Mouse (Mus musculus): ENCODE data around the gene Zfp266. TPM values are rescaled to one million over a fixed set of nuclear protein-coding genes. Genes with fewer than 3 reads are reported as not detected.

Gene Zfp266
- polyA plus RNA-seq, 1 experiment from 2014 or later, result 96.4 TPM

- no peaks in the 10 kb centered on the region for H3K36me3 ChIP-seq (ENCODE audit: control insufficient read depth, insufficient read depth, low read length)
- H3K27me3 ChIP-seq (ENCODE audit: control insufficient read depth, insufficient read depth, low read length), result no peaks in the 10 kb centered on the region
- no peaks in the 10 kb centered on the region for H3K9me3 ChIP-seq (ENCODE audit: control insufficient read depth, low read length)
- H3K9ac ChIP-seq (ENCODE audit: low read depth, low read length), result no peak overlapping the region
- no peaks in the 10 kb centered on the region for H3K4me1 ChIP-seq (ENCODE audit: control insufficient read depth, insufficient read depth, low read length)
- no peak overlapping the region for H3K4me3 ChIP-seq (ENCODE audit: low read length)
- H3K4me2 ChIP-seq (replicated peaks; ENCODE audit: low read depth, low read length), result no peak overlapping the region
- 75% methylated on average over 2 of the region's 2 CpGs for WGBS
- no peak for ATAC-seq (ENCODE audit: low FRiP score, low TSS enrichment)
- no peak overlapping the region for H3K27ac ChIP-seq (ENCODE audit: low read depth, low read length)
Observed at GRCm38 (mm10) chr9:20536598-20536997, 15.4 kb upstream of the Zfp266 start.

GRCm38 (mm10) chr9:20534326-20534926 lies 13.2 kb upstream of the Zfp266 start:
- Histone ChIP-seq H3K27me3 (ENCODE audit: control insufficient read depth, insufficient read depth, low read length) (no peaks in the 10 kb centered on the region), H3K9me3 (ENCODE audit: control insufficient read depth, low read length) (no peaks in the 10 kb centered on the region), H3K36me3 (ENCODE audit: control insufficient read depth, insufficient read depth, low read length) (no peaks in the 10 kb centered on the region), H3K4me2 (replicated peaks; ENCODE audit: low read depth, low read length) (no peak overlapping the region), H3K27ac (ENCODE audit: low read depth, low read length) (no peak overlapping the region), H3K4me1 (ENCODE audit: control insufficient read depth, insufficient read depth, low read length) (no peaks in the 10 kb centered on the region), H3K9ac (ENCODE audit: low read depth, low read length) (no peak overlapping the region), H3K4me3 (ENCODE audit: low read length) (no peak overlapping the region)
- no peak for ATAC-seq (ENCODE audit: low FRiP score, low TSS enrichment)
- 81% methylated on average over 8 of the region's 8 CpGs for WGBS

DNA sequence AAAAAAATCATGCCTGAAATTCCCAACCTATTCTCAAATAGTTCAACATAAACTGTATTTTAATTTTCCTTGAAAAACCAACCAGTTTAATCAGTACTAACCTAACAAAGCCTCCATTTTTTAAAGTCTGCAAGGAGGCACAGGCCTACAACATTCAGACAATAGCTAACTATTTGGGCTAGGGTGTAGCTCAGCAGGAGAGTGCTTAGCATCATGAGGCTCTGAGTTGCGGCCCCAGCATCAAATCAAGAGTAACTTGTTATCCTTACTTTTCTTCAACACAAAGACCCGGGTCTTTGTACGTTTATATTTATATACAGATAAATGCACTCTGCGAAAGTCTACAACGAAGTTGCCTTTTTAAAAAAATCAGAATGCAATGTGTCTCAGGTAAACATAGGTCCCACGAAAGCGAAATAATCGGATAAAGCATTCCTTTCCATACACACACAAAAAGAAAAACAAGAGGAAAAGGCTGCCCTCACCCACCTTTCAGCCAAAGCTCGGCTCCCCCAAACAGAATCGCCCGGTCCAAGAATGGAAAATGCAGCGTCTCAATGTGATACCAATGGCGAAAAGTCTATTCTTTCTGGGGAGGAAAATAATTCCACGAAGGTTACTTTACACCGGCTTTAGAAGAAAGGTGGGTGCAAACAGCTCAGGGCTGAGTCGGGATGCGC lies 546 bp downstream of the Zfp266 start:
- ATAC-seq (ENCODE audit: low FRiP score, low TSS enrichment), result no peak
- H3K4me3 ChIP-seq (ENCODE audit: low read length), result peak overlapping the region; percentile 72
- peaks cover 25% of the 10 kb centered on the region for H3K36me3 ChIP-seq (ENCODE audit: control insufficient read depth, insufficient read depth, low read length)
- peaks cover 12% of the 10 kb centered on the region; the same call in 1 of the 2 replicates for H3K4me1 ChIP-seq (ENCODE audit: control insufficient read depth, insufficient read depth, low read length)
- H3K9ac ChIP-seq (ENCODE audit: low read depth, low read length), result peak overlapping the region; percentile 86
- peak overlapping the region; percentile 98 for H3K27ac ChIP-seq (ENCODE audit: low read depth, low read length)
- peak overlapping the region; percentile 75 for H3K4me2 ChIP-seq (replicated peaks; ENCODE audit: low read depth, low read length)
- WGBS, result under 1% methylated on average over 17 of the region's 17 CpGs
- H3K27me3 ChIP-seq (ENCODE audit: control insufficient read depth, insufficient read depth, low read length), result no peaks in the 10 kb centered on the region
- no peaks in the 10 kb centered on the region for H3K9me3 ChIP-seq (ENCODE audit: control insufficient read depth, low read length)

- ATAC-seq (ENCODE audit: low FRiP score, low TSS enrichment), result no peak
- H3K4me1 ChIP-seq (ENCODE audit: control insufficient read depth, insufficient read depth, low read length), result peaks cover 12% of the 10 kb centered on the region; the same call in 1 of the 2 replicates
- peak overlapping the region; percentile 72 for H3K4me3 ChIP-seq (ENCODE audit: low read length)
- 21% methylated on average over 4 of the region's 4 CpGs for WGBS
- H3K9me3 ChIP-seq (ENCODE audit: control insufficient read depth, low read length), result no peaks in the 10 kb centered on the region
- H3K27me3 ChIP-seq (ENCODE audit: control insufficient read depth, insufficient read depth, low read length), result no peaks in the 10 kb centered on the region
- peak overlapping the region; percentile 59 for H3K4me2 ChIP-seq (replicated peaks; ENCODE audit: low read depth, low read length)
- H3K27ac ChIP-seq (ENCODE audit: low read depth, low read length), result no peak overlapping the region
- peaks cover 32% of the 10 kb centered on the region for H3K36me3 ChIP-seq (ENCODE audit: control insufficient read depth, insufficient read depth, low read length)
- H3K9ac ChIP-seq (ENCODE audit: low read depth, low read length), result peak overlapping the region; percentile 37; the same call in 1 of the 2 replicates
Observed at GRCm38 (mm10) chr9:20519949-20520348, 1.3 kb downstream of the Zfp266 start.

GRCm38 (mm10) chr9:20518708-20519107 lies 2.5 kb downstream of the Zfp266 start:
- no peaks in the 10 kb centered on the region for H3K9me3 ChIP-seq (ENCODE audit: control insufficient read depth, low read length)
- WGBS, result 79% methylated on average over 4 of the region's 4 CpGs
- H3K4me2 ChIP-seq (replicated peaks; ENCODE audit: low read depth, low read length), result no peak overlapping the region
- no peaks in the 10 kb centered on the region for H3K27me3 ChIP-seq (ENCODE audit: control insufficient read depth, insufficient read depth, low read length)
- peaks cover 12% of the 10 kb centered on the region; the same call in 1 of the 2 replicates for H3K4me1 ChIP-seq (ENCODE audit: control insufficient read depth, insufficient read depth, low read length)
- no peak for ATAC-seq (ENCODE audit: low FRiP score, low TSS enrichment)
- no peak overlapping the region for H3K27ac ChIP-seq (ENCODE audit: low read depth, low read length)
- no peak overlapping the region for H3K4me3 ChIP-seq (ENCODE audit: low read length)
- no peak overlapping the region for H3K9ac ChIP-seq (ENCODE audit: low read depth, low read length)
- peaks cover 44% of the 10 kb centered on the region for H3K36me3 ChIP-seq (ENCODE audit: control insufficient read depth, insufficient read depth, low read length)

- WGBS, result 93% methylated on average over 1 of the region's 1 CpGs
- no peak overlapping the region for H3K4me3 ChIP-seq (ENCODE audit: low read length)
- no peaks in the 10 kb centered on the region for H3K27me3 ChIP-seq (ENCODE audit: control insufficient read depth, insufficient read depth, low read length)
- H3K36me3 ChIP-seq (ENCODE audit: control insufficient read depth, insufficient read depth, low read length), result peaks cover 53% of the 10 kb centered on the region
- no peak overlapping the region for H3K9ac ChIP-seq (ENCODE audit: low read depth, low read length)
- peaks cover 14% of the 10 kb centered on the region; the same call in 1 of the 2 replicates for H3K4me1 ChIP-seq (ENCODE audit: control insufficient read depth, insufficient read depth, low read length)
- no peaks in the 10 kb centered on the region for H3K9me3 ChIP-seq (ENCODE audit: control insufficient read depth, low read length)
- no peak overlapping the region for H3K27ac ChIP-seq (ENCODE audit: low read depth, low read length)
- H3K4me2 ChIP-seq (replicated peaks; ENCODE audit: low read depth, low read length), result no peak overlapping the region
- no peak for ATAC-seq (ENCODE audit: low FRiP score, low TSS enrichment)
Observed at GRCm38 (mm10) chr9:20517727-20518126, 3.5 kb downstream of the Zfp266 start.

GRCm38 (mm10) chr9:20514016-20514415 lies 7.2 kb downstream of the Zfp266 start:
- Histone ChIP-seq H3K36me3 (ENCODE audit: control insufficient read depth, insufficient read depth, low read length) (peaks cover 74% of the 10 kb centered on the region), H3K27ac (ENCODE audit: low read depth, low read length) (no peak overlapping the region), H3K9ac (ENCODE audit: low read depth, low read length) (no peak overlapping the region), H3K4me3 (ENCODE audit: low read length) (no peak overlapping the region), H3K4me1 (ENCODE audit: control insufficient read depth, insufficient read depth, low read length) (peaks cover 9% of the 10 kb centered on the region; the same call in 1 of the 2 replicates), H3K4me2 (replicated peaks; ENCODE audit: low read depth, low read length) (no peak overlapping the region), H3K9me3 (ENCODE audit: control insufficient read depth, low read length) (no peaks in the 10 kb centered on the region), H3K27me3 (ENCODE audit: control insufficient read depth, insufficient read depth, low read length) (no peaks in the 10 kb centered on the region)
- 72% methylated on average over 3 of the region's 3 CpGs for WGBS
- 0 out of 2 replicates have a peak, but pooled peaks have one; percentile 36 for ATAC-seq (ENCODE audit: low FRiP score, low TSS enrichment)

DNA sequence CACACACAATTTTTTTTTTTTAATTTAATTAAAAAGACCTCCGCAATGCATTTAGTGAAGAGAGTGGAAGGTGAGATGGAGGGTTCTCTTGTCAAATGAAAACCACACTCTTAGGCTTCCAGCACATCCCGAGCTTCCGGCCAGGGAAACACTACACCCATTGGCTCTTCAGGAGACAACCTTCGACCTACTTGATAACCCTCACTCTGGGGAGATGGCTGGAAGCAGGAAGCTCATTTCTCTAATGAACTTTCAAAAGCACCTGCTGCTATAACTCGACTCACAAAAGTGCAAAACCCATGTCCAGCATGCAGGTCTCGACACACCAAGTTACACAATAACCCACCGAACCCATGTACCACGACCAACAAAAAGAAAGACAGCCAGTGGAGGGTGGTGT lies 8.5 kb downstream of the Zfp266 start:
- Histone ChIP-seq H3K36me3 (ENCODE audit: control insufficient read depth, insufficient read depth, low read length) (peaks cover 72% of the 10 kb centered on the region), H3K27me3 (ENCODE audit: control insufficient read depth, insufficient read depth, low read length) (no peaks in the 10 kb centered on the region), H3K27ac (ENCODE audit: low read depth, low read length) (no peak overlapping the region), H3K4me3 (ENCODE audit: low read length) (no peak overlapping the region), H3K9ac (ENCODE audit: low read depth, low read length) (no peak overlapping the region), H3K4me1 (ENCODE audit: control insufficient read depth, insufficient read depth, low read length) (peaks cover 2% of the 10 kb centered on the region; the same call in 1 of the 2 replicates), H3K9me3 (ENCODE audit: control insufficient read depth, low read length) (no peaks in the 10 kb centered on the region), H3K4me2 (replicated peaks; ENCODE audit: low read depth, low read length) (no peak overlapping the region)
- WGBS, result 70% methylated on average over 8 of the region's 8 CpGs
- no peak for ATAC-seq (ENCODE audit: low FRiP score, low TSS enrichment)

DNA sequence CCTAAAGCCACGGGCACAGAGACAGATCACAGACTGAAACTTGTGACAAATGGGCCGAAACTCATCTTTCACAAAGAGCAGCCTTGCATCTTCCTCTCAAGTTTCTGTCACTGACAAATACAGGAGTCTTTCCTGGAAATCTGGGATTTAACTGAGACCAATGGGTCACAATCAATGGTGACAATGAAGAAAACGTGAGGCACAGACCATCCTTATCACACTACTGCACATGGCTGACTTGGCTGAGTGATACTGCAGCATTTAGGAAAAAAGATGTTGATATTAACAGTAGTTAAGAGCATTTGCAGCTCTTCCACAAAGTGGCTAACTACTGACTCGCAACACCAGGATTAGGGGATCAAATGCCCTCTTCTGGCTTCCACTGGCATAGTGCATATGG lies 9.6 kb downstream of the Zfp266 start:
- H3K9ac ChIP-seq (ENCODE audit: low read depth, low read length), result no peak overlapping the region
- no peak overlapping the region for H3K27ac ChIP-seq (ENCODE audit: low read depth, low read length)
- H3K4me3 ChIP-seq (ENCODE audit: low read length), result no peak overlapping the region
- H3K9me3 ChIP-seq (ENCODE audit: control insufficient read depth, low read length), result no peaks in the 10 kb centered on the region
- peaks cover 73% of the 10 kb centered on the region for H3K36me3 ChIP-seq (ENCODE audit: control insufficient read depth, insufficient read depth, low read length)
- peaks cover 2% of the 10 kb centered on the region; the same call in 1 of the 2 replicates for H3K4me1 ChIP-seq (ENCODE audit: control insufficient read depth, insufficient read depth, low read length)
- no peak overlapping the region for H3K4me2 ChIP-seq (replicated peaks; ENCODE audit: low read depth, low read length)
- 89% methylated on average over 4 of the region's 4 CpGs for WGBS
- H3K27me3 ChIP-seq (ENCODE audit: control insufficient read depth, insufficient read depth, low read length), result no peaks in the 10 kb centered on the region
- no peak for ATAC-seq (ENCODE audit: low FRiP score, low TSS enrichment)

All from kidney, embryonic 14.5 days (tissue).